Mouse (Mus musculus) bone marrow, adult 2 months (tissue): ENCODE data around the gene Gtf2i.

Experiments
- CTCF ChIP-seq: fragments of 200-500 bp; IDR thresholded peaks from 2 replicates; pipeline ENCODE4 v1.5.1; 2011; ENCODE audit warnings: low read length, control low read depth; ENCODE audit not compliant: control insufficient read depth, insufficient read depth
- POLR2A ChIP-seq: fragments of 200-500 bp; IDR thresholded peaks from 2 replicates; pipeline ENCODE4 v1.6.1; 2011; ENCODE audit warnings: low read depth, mild to moderate bottlenecking, control low read depth, low read length, borderline replicate concordance; ENCODE audit not compliant: control insufficient read depth

- no peak for TF ChIP-seq POLR2A
- no peak for TF ChIP-seq CTCF
Observed at GRCm38 (mm10) chr5:134282076-134282475, 32.5 kb downstream of the Gtf2i start.
